Mouse (Mus musculus) stomach, embryonic 14.5 days (tissue): ENCODE measurements around the gene Cd3e. TPM values are rescaled to one million over a fixed set of nuclear protein-coding genes. Genes with fewer than 3 reads are reported as not detected.

Experiments used
- ATAC-seq: fragments of 200-750 bp; cut with Nextera tagmentation; 2 replicates; pipeline ENCODE4 v1.8.0; 2017; ENCODE audit warnings: low read depth, moderate TSS enrichment; ENCODE audit not compliant: insufficient number of reproducible peaks, insufficient read depth, low FRiP score
- H3K27ac ChIP-seq: fragments of 300-500 bp; sonication (generic); 2 replicates; pipeline ENCODE4 v1.5.1; 2014; ENCODE audit warnings: mild to moderate bottlenecking, low read length, moderate library complexity, mixed read lengths
- H3K27me3 ChIP-seq: fragments of 300-500 bp; sonication (generic); 2 replicates; pipeline ENCODE4 v1.6.1; 2014; ENCODE audit warnings: low read length, control low read depth, mixed read lengths; ENCODE audit not compliant: control insufficient read depth, insufficient read depth
- H3K36me3 ChIP-seq: fragments of 300-500 bp; sonication (generic); 2 replicates; pipeline ENCODE4 v1.6.1; 2014; ENCODE audit warnings: mild to moderate bottlenecking, control low read depth, low read length, moderate library complexity, mixed read lengths; ENCODE audit not compliant: control insufficient read depth, insufficient read depth
- H3K4me1 ChIP-seq: fragments of 300-500 bp; sonication (generic); 2 replicates; pipeline ENCODE4 v1.6.1; 2014; ENCODE audit warnings: low read length, control low read depth, mixed read lengths; ENCODE audit not compliant: control insufficient read depth, insufficient read depth
- H3K4me2 ChIP-seq: fragments of 300-500 bp; sonication (generic); replicated peaks from 2 replicates; pipeline ENCODE4 v1.6.1; 2014; ENCODE audit warnings: low read depth, low read length, control low read depth
- H3K4me3 ChIP-seq: fragments of 300-500 bp; sonication (generic); 2 replicates; pipeline ENCODE4 v1.5.1; 2014; ENCODE audit warnings: low read depth, low read length, control low read depth
- H3K9ac ChIP-seq: fragments of 300-500 bp; sonication (generic); replicated peaks from 2 replicates; pipeline ENCODE4 v1.6.1; 2014; ENCODE audit warnings: low read depth, mild to moderate bottlenecking, control low read depth, low read length, moderate library complexity, mixed read lengths
- H3K9me3 ChIP-seq: fragments of 300-500 bp; sonication (generic); 2 replicates; pipeline ENCODE4 v1.6.1; 2016; ENCODE audit warnings: low read depth, low read length, control low read depth; ENCODE audit not compliant: control insufficient read depth
- whole genome bisulfite sequencing: fragments of 180-500 bp; shearing (Covaris S2); extraction: QIAGEN DNeasy Blood & Tissue Kit; methylation state at CpG from one replicate; pipeline ENCODE4 v1.1.7; 2014; 5-methylcytosine and 5-hydroxymethylcytosine counted together
- polyA plus RNA-seq: library from polyadenylated mRNA; unstranded; fragments of >200 nt; fragmentation: Nextera tagmentation; extraction: Ambion mirVana; gene quantifications from 2 replicates; pipeline ENCODE4 v1.2.1, GENCODE M21; 2014

The Cd3e gene
- polyA plus RNA-seq, 1 experiment from 2014 or later: not detected

DNA sequence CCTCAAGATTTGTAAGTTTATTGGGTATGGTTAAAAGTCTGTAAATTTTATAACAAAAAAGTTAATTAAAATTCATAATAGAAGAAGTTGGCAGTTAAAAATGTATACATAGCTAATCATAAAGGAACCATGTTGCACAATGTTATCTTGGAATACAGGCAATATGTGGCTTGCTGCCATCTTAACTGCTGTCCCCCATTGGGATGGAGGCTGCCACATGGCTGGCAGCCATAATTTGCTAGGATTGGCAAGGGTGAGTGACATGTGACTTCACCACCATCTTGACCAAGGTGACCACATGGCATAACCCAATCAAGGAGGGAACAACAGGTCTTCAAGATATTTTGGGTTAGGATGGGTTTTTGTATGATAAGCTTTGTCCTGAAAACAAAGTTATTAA lies 17.2 kb downstream of the Cd3e start:
- Histone ChIP-seq H3K9ac (no peak overlapping the region), H3K4me3 (no peak overlapping the region), H3K36me3 (no peaks in the 10 kb centered on the region), H3K9me3 (no peaks in the 10 kb centered on the region), H3K27me3 (no peaks in the 10 kb centered on the region), H3K27ac (no peak overlapping the region), H3K4me2 (no peak overlapping the region), H3K4me1 (no peaks in the 10 kb centered on the region)
- no peak for ATAC-seq

- Histone ChIP-seq H3K4me2 (no peak overlapping the region), H3K27me3 (no peaks in the 10 kb centered on the region), H3K27ac (no peak overlapping the region), H3K4me1 (no peaks in the 10 kb centered on the region), H3K36me3 (no peaks in the 10 kb centered on the region), H3K9ac (no peak overlapping the region), H3K4me3 (no peak overlapping the region), H3K9me3 (no peaks in the 10 kb centered on the region)
- no peak for ATAC-seq
- WGBS: 80% methylated on average over 2 of the region's 2 CpGs
Measured at GRCm38 (mm10) chr9:44991821-44992220, 17.6 kb downstream of the Cd3e start.

DNA sequence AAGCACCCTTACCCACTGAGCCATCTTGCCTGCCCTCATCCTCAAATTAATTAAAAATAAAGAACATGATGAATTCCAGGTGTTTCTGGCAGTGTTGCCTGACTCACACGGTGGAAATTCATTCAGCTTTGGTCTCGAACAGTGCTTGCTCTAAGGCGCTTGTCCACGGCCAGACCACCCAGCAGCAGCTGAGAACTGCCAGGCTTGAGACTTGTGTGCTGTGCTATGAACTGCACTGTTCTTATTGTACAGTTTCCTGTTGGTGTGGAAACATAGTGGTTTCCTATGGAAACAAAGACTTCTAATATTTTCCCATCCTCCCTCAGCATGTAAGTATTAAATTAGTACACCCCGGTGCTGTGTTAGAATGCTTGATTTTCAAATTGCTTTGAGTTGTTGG lies 22.5 kb downstream of the Cd3e start:
- H3K27me3 ChIP-seq: no peaks in the 10 kb centered on the region
- no peak overlapping the region for H3K4me3 ChIP-seq
- no peak overlapping the region for H3K27ac ChIP-seq
- no peak for ATAC-seq
- H3K9ac ChIP-seq: no peak overlapping the region
- H3K9me3 ChIP-seq: no peaks in the 10 kb centered on the region
- no peaks in the 10 kb centered on the region for H3K4me1 ChIP-seq
- no peaks in the 10 kb centered on the region for H3K36me3 ChIP-seq
- H3K4me2 ChIP-seq: no peak overlapping the region
- WGBS: 62% methylated on average over 5 of the region's 5 CpGs

DNA sequence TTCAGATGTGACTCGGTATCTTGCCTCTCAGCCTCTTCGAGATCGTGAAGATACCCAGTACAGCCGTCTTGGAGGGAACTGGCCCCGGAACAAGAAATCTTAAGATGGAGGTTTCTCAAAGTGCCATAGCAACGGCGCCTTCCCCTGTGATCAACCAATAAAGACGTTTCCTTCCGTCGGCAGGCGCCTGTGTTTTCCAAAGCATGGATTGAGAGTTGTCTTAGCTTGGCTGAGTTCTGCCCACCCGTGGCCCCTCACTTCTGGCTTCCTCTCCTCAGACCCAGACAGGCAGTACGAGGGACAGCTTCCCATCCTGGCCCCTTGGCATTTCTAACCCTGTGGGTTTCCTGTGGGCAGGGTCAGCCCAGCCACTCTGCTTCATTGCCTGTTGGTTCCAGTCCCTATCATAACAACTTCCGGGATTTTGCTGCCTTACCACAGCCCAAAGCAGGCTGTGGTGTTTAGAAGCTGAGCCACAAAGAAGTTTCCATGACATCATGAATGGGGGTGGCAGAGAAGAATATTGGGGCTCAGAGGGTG lies 23.1 kb downstream of the Cd3e start:
- Histone ChIP-seq H3K27ac (no peak overlapping the region), H3K27me3 (no peaks in the 10 kb centered on the region), H3K4me1 (no peaks in the 10 kb centered on the region), H3K4me3 (no peak overlapping the region), H3K4me2 (0 out of 2 replicates have a peak overlapping the region, but pooled peaks have one; percentile 3), H3K9me3 (no peaks in the 10 kb centered on the region), H3K9ac (no peak overlapping the region), H3K36me3 (no peaks in the 10 kb centered on the region)
- WGBS: 65% methylated on average over 14 of the region's 14 CpGs
- no peak for ATAC-seq

DNA sequence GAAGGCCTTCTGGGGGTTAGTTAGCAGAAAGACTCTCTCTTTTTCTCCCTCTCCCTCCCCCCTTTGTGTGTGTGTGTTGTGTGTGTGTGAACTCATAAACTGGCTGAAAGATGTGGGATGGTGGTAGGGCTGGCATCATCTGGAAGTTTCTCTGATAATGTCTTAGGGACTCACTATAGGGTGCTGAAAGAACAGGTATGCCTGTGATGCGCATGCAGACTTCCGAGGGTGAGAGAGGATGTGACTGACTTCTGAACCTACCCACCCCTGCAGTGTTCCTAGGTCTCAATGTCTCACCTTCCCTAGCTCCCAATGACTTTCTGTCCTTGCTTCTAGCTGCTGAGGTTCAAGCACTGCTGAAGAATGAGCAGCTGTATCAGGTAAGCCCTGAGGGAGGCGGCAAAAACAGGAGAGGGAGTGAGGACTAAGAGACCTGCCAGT lies 23.7 kb downstream of the Cd3e start:
- H3K27me3 ChIP-seq: no peaks in the 10 kb centered on the region
- no peak overlapping the region for H3K4me2 ChIP-seq
- no peaks in the 10 kb centered on the region for H3K9me3 ChIP-seq
- no peak overlapping the region for H3K27ac ChIP-seq
- H3K4me1 ChIP-seq: no peaks in the 10 kb centered on the region
- H3K36me3 ChIP-seq: no peaks in the 10 kb centered on the region
- H3K4me3 ChIP-seq: no peak overlapping the region
- WGBS: 68% methylated on average over 3 of the region's 3 CpGs
- no peak for ATAC-seq
- H3K9ac ChIP-seq: no peak overlapping the region

DNA sequence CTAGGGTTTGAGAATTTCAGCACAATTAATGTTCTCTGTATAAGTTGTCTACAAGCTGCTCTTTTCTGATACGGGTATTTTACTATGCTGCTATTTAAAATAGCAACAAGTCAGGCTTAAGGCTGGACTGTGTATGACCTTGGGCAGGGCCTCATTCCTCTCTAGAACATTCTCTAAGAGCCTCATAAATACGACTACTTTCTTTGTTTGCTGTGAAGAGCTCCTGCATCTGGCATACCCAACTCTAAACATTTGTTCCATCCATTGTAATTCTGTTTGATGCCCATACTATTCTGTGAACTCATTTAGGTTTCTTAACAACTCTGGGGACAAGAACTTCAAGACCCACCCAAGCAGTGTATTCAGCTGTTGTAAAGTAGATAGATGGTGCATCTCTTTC lies 26.4 kb downstream of the Cd3e start:
- Histone ChIP-seq H3K27me3 (no peaks in the 10 kb centered on the region), H3K9ac (no peak overlapping the region), H3K4me3 (no peak overlapping the region), H3K4me2 (no peak overlapping the region), H3K9me3 (no peaks in the 10 kb centered on the region), H3K4me1 (no peaks in the 10 kb centered on the region), H3K36me3 (no peaks in the 10 kb centered on the region), H3K27ac (no peak overlapping the region)
- 81% methylated on average over 2 of the region's 2 CpGs for WGBS
- ATAC-seq: no peak

DNA sequence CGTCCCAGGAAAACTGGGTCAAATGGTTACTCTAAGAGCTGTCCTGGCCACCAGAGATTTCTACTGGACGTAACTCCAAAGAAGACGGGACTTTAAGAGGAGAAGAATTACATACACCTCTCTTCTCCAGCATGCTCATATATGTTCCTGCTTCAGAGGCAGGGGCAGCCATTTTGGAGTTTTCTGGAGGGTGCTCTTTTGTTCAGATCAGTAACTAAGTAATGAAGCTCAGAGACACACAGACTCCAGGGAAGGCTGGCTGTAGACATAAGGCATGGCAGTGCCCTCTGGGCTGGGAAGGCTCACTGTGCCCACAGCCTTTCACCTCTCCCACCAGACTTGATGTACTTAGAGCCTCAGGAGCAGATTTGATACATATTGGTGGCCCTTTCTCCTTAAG lies 26.9 kb downstream of the Cd3e start:
- H3K27ac ChIP-seq: no peak overlapping the region
- no peak overlapping the region for H3K4me2 ChIP-seq
- H3K9me3 ChIP-seq: no peaks in the 10 kb centered on the region
- H3K4me3 ChIP-seq: no peak overlapping the region
- H3K4me1 ChIP-seq: no peaks in the 10 kb centered on the region
- no peaks in the 10 kb centered on the region for H3K36me3 ChIP-seq
- WGBS: 84% methylated on average over 3 of the region's 3 CpGs
- no peak overlapping the region for H3K9ac ChIP-seq
- no peak for ATAC-seq
- H3K27me3 ChIP-seq: no peaks in the 10 kb centered on the region

GRCm38 (mm10) chr9:44982081-44982480 lies 27.3 kb downstream of the Cd3e start:
- H3K36me3 ChIP-seq: no peaks in the 10 kb centered on the region
- no peaks in the 10 kb centered on the region for H3K27me3 ChIP-seq
- 90% methylated on average over 8 of the region's 8 CpGs for WGBS

GRCm38 (mm10) chr9:44981676-44982075 lies 27.8 kb downstream of the Cd3e start, which contains the start of gene Cd3d:
TSS of gene Cd3d (plus strand) at chr9:44981786.
- Histone ChIP-seq H3K4me3 (no peak within 1 kb of the TSS), H3K36me3 (no peaks in the 10 kb centered on the region), H3K4me1 (no peaks in the 10 kb centered on the region), H3K9ac (no peak within 1 kb of the TSS), H3K4me2 (no peak within 1 kb of the TSS), H3K27ac (no peak within 1 kb of the TSS), H3K9me3 (no peaks in the 10 kb centered on the region), H3K27me3 (no peaks in the 10 kb centered on the region)
- no peak for ATAC-seq
- WGBS: 79% methylated on average over 4 of the region's 4 CpGs

More at GRCm38 (mm10) chr9:44982081-44982480, 27.3 kb downstream of the Cd3e start:
- no peak overlapping the region for H3K4me3 ChIP-seq
- H3K4me2 ChIP-seq: no peak overlapping the region
- no peak overlapping the region for H3K9ac ChIP-seq
- no peaks in the 10 kb centered on the region for H3K9me3 ChIP-seq
- ATAC-seq: no peak
- H3K4me1 ChIP-seq: no peaks in the 10 kb centered on the region
- no peak overlapping the region for H3K27ac ChIP-seq
